Mouse (Mus musculus) forebrain, embryonic 10.5 days (tissue): Measurements from ENCODE around the gene Sec63. TPM values are rescaled to one million over a fixed set of nuclear protein-coding genes. Genes with fewer than 3 reads are reported as not detected.
A peak's percentile ranks its signal among the peaks of the same experiment; 100 is the strongest.

ENCODE experiments used
- DNase-seq: peaks from one replicate; pipeline ENCODE4 v3.0.0-alpha.2; 2017; ENCODE audit warnings: low spot score; ENCODE audit errors: extremely low spot score
- H3K27ac ChIP-seq: fragments of 300-500 bp; sonication (generic); 2 replicates; pipeline ENCODE4 v1.5.1; 2016; ENCODE audit warnings: mild to moderate bottlenecking
- H3K27me3 ChIP-seq: fragments of 300-500 bp; sonication (generic); 2 replicates; pipeline ENCODE4 v1.6.1; 2016; ENCODE audit warnings: mild to moderate bottlenecking; ENCODE audit not compliant: poor library complexity, severe bottlenecking
- H3K36me3 ChIP-seq: fragments of 300-500 bp; sonication (generic); replicated peaks from 2 replicates; pipeline ENCODE4 v1.6.1; 2016; ENCODE audit warnings: mild to moderate bottlenecking, moderate library complexity
- H3K4me1 ChIP-seq: fragments of 300-500 bp; sonication (generic); 2 replicates; pipeline ENCODE4 v1.6.1; 2016
- H3K4me3 ChIP-seq: fragments of 300-500 bp; sonication (generic); 2 replicates; pipeline ENCODE4 v1.5.1; 2016; ENCODE audit warnings: mild to moderate bottlenecking, moderate library complexity
- H3K9me3 ChIP-seq: fragments of 300-500 bp; sonication (generic); 2 replicates; pipeline ENCODE4 v1.6.1; 2016; ENCODE audit warnings: mild to moderate bottlenecking, moderate library complexity
- WGBS: fragments of 180-500 bp; shearing (Covaris S2); methylation state at CpG from one replicate; pipeline ENCODE4 v1.1.7; 2016; 5-methylcytosine and 5-hydroxymethylcytosine counted together
- polyA plus RNA-seq: library from polyadenylated mRNA; unstranded; fragments of >200 nt; fragmentation: Nextera tagmentation; extraction: Ambion mirVana; gene quantifications from 2 replicates; pipeline ENCODE4 v1.2.1, GENCODE M21; 2016

Gene Sec63
- polyA plus RNA-seq, 1 experiment from 2014 or later, result 28.2 TPM

DNA sequence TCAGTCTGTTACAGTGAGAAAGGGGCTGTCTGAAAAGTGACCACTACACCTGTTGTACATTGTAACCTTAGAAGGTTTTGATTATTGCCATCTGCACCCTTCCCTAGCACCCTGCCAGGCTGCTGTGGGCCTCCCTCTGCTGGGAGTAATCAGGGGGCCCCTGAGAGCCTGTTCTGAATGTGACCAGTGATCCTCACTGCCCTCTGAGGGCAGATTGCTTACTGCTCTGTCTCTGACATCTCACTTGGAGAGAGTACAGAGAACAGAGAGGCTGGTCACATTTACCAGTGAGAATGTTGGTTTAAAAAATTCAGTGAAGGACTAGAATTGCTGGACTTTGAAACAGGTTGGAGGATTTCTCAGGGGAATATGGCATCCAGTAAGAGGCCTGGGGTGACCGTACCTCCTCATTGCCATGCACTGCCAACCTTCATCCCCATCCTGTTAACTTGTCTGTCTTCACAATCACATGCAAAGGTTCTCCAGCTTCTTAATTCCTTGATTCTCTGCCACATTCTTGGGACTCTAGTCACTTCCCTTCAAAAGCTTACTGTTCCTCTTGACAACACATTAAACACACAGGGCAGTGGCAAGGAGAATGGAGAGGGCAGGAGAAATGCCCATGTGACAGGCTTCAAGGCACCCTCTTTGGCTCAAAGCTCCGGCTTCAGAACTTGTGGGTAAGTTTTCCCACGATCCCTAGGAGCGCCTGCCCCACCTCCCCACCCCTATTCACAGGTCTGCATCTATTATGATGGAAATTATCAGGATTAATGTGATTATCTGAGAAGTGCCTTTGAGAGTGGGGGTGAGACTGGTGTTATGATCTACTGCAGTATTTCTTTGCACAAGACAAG lies 72.8 kb downstream of the Sec63 start:
- peak; percentile 39 for DNase-seq
- 58% methylated on average over 4 of the region's 4 CpGs for WGBS
- Histone ChIP-seq H3K27ac (peak overlapping the region; percentile 82), H3K36me3 (peaks cover 94% of the 10 kb centered on the region), H3K4me1 (peaks cover 45% of the 10 kb centered on the region), H3K9me3 (peaks cover 4% of the 10 kb centered on the region; the same call in 1 of the 2 replicates), H3K27me3 (no peaks in the 10 kb centered on the region), H3K4me3 (no peak overlapping the region)

DNA sequence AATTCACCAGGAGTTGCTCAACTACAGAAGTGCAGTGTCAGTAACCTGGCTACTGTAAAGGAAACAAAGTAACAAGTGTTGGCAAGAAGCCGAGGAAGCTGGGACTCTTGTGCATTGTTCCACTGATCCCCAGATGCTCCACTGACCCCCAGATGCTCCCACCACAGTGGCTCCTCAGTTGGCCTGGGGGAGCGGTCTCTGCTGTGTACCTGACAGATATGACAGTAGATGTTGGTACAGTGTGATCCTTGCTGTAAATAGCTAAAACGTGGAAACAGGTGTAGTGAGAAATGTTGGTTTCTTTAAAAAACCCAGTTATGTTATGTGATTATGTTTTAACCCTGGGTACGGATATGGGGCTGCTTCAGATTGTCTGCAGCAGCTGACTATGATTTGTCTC lies 76.8 kb downstream of the Sec63 start:
- peaks cover 63% of the 10 kb centered on the region for H3K36me3 ChIP-seq

GRCm38 (mm10) chr10:42838736-42839135 lies 77.4 kb downstream of the Sec63 start:
- Histone ChIP-seq H3K27me3 (no peaks in the 10 kb centered on the region), H3K4me3 (no peak overlapping the region), H3K4me1 (peaks cover 31% of the 10 kb centered on the region), H3K36me3 (peaks cover 57% of the 10 kb centered on the region), H3K27ac (no peak overlapping the region), H3K9me3 (peaks cover 10% of the 10 kb centered on the region; the same call in 1 of the 2 replicates)
- no peak for DNase-seq
- 98% methylated on average over 2 of the region's 2 CpGs for WGBS

More for the DNA sequence above, 76.8 kb downstream of the Sec63 start:
- DNase-seq, result no peak
- no peak overlapping the region for H3K27ac ChIP-seq
- no peak overlapping the region for H3K4me3 ChIP-seq
- H3K27me3 ChIP-seq, result no peaks in the 10 kb centered on the region
- H3K9me3 ChIP-seq, result peaks cover 10% of the 10 kb centered on the region; the same call in 1 of the 2 replicates
- WGBS, result 80% methylated on average over 4 of the region's 4 CpGs
- peaks cover 37% of the 10 kb centered on the region for H3K4me1 ChIP-seq

DNA sequence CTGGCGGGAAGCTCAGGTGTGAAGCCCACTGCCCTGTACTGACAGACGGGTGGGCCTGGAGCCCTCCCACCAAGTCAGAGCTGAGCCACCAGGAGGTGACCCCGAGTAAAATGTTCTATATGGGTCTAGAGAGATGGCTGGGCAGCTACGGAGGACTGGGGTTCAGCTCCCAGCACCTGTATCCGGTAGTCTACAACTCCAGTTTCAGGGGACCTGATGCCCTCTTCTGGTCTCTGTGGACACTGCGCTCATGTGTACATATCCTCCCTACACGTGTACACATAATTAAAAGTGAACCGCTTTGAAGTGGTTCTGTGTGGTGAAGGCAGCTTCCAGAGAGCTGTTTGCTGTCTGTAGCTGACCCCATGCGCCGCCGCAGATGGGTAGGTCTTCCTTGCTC lies 78.7 kb downstream of the Sec63 start:
- no peak for DNase-seq
- no peaks in the 10 kb centered on the region for H3K27me3 ChIP-seq
- H3K4me3 ChIP-seq, result no peak overlapping the region
- H3K36me3 ChIP-seq, result peaks cover 45% of the 10 kb centered on the region
- 96% methylated on average over 11 of the region's 11 CpGs for WGBS
- no peak overlapping the region for H3K27ac ChIP-seq
- H3K9me3 ChIP-seq, result peaks cover 10% of the 10 kb centered on the region; the same call in 1 of the 2 replicates
- peaks cover 18% of the 10 kb centered on the region for H3K4me1 ChIP-seq

DNA sequence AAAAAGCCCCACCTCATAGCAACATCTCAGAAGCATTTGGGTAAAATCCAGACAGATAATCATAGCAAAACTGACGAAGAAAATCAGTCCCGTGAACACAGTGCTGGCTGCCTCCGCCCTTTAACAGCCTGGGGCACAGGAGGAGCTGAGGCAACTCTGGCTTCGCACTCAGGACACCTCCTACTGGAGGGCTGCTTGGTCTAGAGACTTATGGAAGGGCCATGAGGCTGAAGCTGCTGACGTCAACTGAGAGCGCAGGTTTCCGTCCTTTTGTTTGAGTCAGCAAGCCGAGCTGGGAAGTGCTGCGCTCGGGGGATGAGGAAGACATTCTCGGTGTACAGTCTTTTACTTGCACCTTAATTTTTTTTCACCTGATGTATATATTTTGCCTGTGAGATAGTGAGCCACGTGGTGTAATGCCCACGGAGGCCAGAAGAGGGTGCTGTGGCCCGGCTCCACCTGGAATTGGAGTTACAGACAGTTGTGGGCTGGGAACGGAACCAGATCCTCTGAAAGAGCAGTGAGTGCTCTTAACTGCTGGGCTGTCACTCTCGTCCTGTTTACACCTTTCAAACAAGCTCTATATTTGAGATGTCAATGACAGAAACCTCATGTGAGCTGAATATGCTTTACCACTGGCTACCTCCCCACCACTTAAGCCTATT lies 80.4 kb downstream of the Sec63 start:
- H3K27me3 ChIP-seq, result no peaks in the 10 kb centered on the region
- H3K9me3 ChIP-seq, result peaks cover 10% of the 10 kb centered on the region; the same call in 1 of the 2 replicates
- H3K36me3 ChIP-seq, result peaks cover 28% of the 10 kb centered on the region
- no peak overlapping the region for H3K27ac ChIP-seq
- no peak overlapping the region for H3K4me3 ChIP-seq
- 65% methylated on average over 16 of the region's 16 CpGs for WGBS
- DNase-seq, result no peak
- 0 out of 2 replicates have a peak, but pooled peaks cover 2% of the 10 kb centered on the region for H3K4me1 ChIP-seq

- Histone ChIP-seq H3K27me3 (no peaks in the 10 kb centered on the region), H3K27ac (no peak overlapping the region), H3K36me3 (peaks cover 21% of the 10 kb centered on the region), H3K4me1 (no peaks in the 10 kb centered on the region), H3K9me3 (peaks cover 10% of the 10 kb centered on the region; the same call in 1 of the 2 replicates), H3K4me3 (no peak overlapping the region)
- peak; percentile 82 for DNase-seq
- WGBS, result 11% methylated on average over 9 of the region's 9 CpGs
Observed at GRCm38 (mm10) chr10:42842358-42842757, 81.1 kb downstream of the Sec63 start.

GRCm38 (mm10) chr10:42843416-42843815 lies 82.1 kb downstream of the Sec63 start:
- H3K4me1 ChIP-seq, result no peaks in the 10 kb centered on the region
- WGBS, result 70% methylated on average over 1 of the region's 1 CpGs
- H3K36me3 ChIP-seq, result peaks cover 14% of the 10 kb centered on the region
- no peak overlapping the region for H3K27ac ChIP-seq
- no peak overlapping the region for H3K4me3 ChIP-seq
- no peaks in the 10 kb centered on the region for H3K27me3 ChIP-seq
- no peak for DNase-seq
- peaks cover 6% of the 10 kb centered on the region; the same call in 1 of the 2 replicates for H3K9me3 ChIP-seq

DNA sequence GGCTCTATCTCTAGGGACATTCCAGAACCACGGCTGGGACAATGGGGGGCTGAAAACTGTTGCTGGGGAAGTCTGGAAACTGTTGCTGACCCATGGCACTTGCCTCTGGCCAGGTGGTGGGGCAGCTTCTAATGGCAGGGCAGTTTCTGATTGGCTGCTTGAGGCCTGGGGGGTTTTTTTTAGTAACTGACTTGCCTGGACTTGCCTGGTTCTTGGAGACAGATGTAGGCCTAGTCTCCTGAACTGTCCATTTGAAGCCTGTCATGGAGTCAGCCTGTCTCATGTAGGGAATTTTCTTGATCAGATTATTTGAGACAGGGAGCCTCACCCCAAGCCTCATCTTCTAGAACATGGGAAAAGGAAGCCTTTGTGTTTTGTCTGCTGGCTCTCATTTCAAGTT lies 84.2 kb downstream of the Sec63 start:
- DNase-seq, result no peak
- Histone ChIP-seq H3K27ac (no peak overlapping the region), H3K27me3 (no peaks in the 10 kb centered on the region), H3K36me3 (no peaks in the 10 kb centered on the region), H3K9me3 (no peaks in the 10 kb centered on the region; the same call in 1 of the 2 replicates), H3K4me1 (no peaks in the 10 kb centered on the region), H3K4me3 (no peak overlapping the region)
- 62% methylated on average over 1 of the region's 1 CpGs for WGBS

DNA sequence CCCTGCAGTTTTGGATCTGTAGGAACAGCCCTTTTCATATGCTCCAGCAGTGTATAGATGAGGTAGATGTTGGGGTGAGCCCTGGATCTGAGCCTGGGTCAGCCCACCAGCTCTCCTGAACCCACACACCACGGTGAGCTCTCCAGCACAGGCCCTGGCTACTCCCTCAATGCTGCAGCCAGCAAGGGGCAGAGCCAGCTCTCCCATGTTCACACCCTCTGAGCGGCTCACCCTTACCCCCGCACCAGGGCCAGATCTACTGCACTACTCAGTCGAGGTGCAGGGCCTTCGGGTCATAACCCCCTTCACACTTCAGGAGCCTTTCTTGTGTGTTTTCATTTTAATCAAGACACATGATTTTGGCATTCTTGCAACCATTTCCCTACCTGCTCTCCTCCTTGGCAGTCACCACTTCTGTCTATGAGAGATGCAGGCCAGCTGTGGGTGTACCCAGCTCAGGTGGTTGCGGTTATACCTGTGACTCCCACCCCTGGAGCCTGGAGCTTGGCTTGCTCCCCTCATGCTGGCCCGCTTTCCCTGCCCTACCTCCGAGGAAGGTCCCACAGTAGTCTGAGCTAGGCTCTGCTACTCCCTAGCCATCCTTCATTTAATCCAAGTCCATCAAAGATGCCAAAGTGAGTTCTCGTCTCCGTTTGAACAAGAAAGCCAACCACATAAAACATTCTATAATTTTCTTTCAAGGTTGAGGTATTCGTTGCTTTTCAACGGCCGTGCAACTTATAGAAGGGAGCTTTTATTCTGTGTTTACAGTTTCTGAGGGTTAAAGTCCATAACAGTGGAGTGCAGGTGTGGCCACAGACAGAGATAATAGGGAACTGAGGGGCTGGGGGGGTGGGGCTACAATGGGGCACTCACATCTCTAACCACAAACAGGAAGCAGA lies 87.1 kb downstream of the Sec63 start:
- 0 out of 2 replicates have a peak, but pooled peaks cover 13% of the 10 kb centered on the region for H3K27me3 ChIP-seq
- H3K9me3 ChIP-seq, result peaks cover under 1% of the 10 kb centered on the region; the same call in 1 of the 2 replicates
- no peak overlapping the region for H3K4me3 ChIP-seq
- DNase-seq, result no peak
- H3K27ac ChIP-seq, result no peak overlapping the region
- 93% methylated on average over 13 of the region's 13 CpGs for WGBS
- no peaks in the 10 kb centered on the region for H3K4me1 ChIP-seq
- no peaks in the 10 kb centered on the region for H3K36me3 ChIP-seq

GRCm38 (mm10) chr10:42849081-42849400 lies 87.7 kb downstream of the Sec63 start:
- H3K36me3 ChIP-seq, result no peaks in the 10 kb centered on the region

DNA sequence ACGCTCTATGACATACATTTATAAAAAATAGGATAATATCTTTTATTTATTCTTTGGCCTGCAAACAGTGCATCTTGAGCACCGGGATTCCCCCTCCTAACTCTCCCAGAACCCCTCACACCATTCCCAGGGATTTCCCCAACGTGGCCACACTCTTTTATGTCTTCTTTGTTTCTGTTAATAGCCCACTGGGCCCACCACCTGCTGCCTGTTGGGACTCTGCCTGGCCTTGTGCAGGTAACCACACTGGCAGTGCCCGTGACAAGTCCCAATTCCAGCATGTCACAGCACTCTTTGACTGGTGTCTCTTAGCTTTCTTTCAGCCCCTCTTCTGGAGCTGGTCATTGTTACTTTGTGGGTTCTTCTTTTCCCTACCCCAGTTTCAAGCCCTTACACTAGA lies 93.5 kb downstream of the Sec63 start:
- Histone ChIP-seq H3K27ac (peak overlapping the region; percentile 66; the same call in 1 of the 2 replicates), H3K9me3 (peaks cover 12% of the 10 kb centered on the region; the same call in 1 of the 2 replicates), H3K4me1 (peaks cover 18% of the 10 kb centered on the region), H3K4me3 (no peak overlapping the region), H3K36me3 (no peaks in the 10 kb centered on the region), H3K27me3 (peaks cover 44% of the 10 kb centered on the region)
- no peak for DNase-seq
- WGBS, result 60% methylated on average over 4 of the region's 4 CpGs

More at GRCm38 (mm10) chr10:42849081-42849400, 87.7 kb downstream of the Sec63 start:
- no peak overlapping the region for H3K4me3 ChIP-seq
- 0 out of 2 replicates have a peak, but pooled peaks cover 13% of the 10 kb centered on the region for H3K27me3 ChIP-seq
- H3K9me3 ChIP-seq, result peaks cover 3% of the 10 kb centered on the region; the same call in 1 of the 2 replicates
- no peak overlapping the region for H3K27ac ChIP-seq
- WGBS, result 89% methylated on average over 7 of the region's 7 CpGs
- no peaks in the 10 kb centered on the region for H3K4me1 ChIP-seq
- DNase-seq, result no peak

GRCm38 (mm10) chr10:42855250-42855649 lies 94.0 kb downstream of the Sec63 start:
- WGBS, result 60% methylated on average over 5 of the region's 5 CpGs
- DNase-seq, result no peak

More at GRCm38 (mm10) chr10:42855250-42855649, 94.0 kb downstream of the Sec63 start:
- H3K4me3 ChIP-seq, result no peak overlapping the region
- H3K27me3 ChIP-seq, result peaks cover 47% of the 10 kb centered on the region
- peak overlapping the region; percentile 66; the same call in 1 of the 2 replicates for H3K27ac ChIP-seq
- H3K9me3 ChIP-seq, result peaks cover 12% of the 10 kb centered on the region; the same call in 1 of the 2 replicates
- H3K4me1 ChIP-seq, result peaks cover 22% of the 10 kb centered on the region
- H3K36me3 ChIP-seq, result no peaks in the 10 kb centered on the region
